Mouse (Mus musculus) kidney, embryonic 14.5 days (tissue): ENCODE data around the gene Dapk2. TPM values are rescaled to one million over a fixed set of nuclear protein-coding genes. Genes with fewer than 3 reads are reported as not detected.

Experiments used
- ATAC-seq: fragments of 200-750 bp; cut with Nextera tagmentation; 2 replicates; pipeline ENCODE4 v1.8.0; 2017; ENCODE audit warnings: moderate number of reproducible peaks, mild to moderate bottlenecking, moderate TSS enrichment, moderate library complexity; ENCODE audit not compliant: low FRiP score, low TSS enrichment
- H3K27ac ChIP-seq: fragments of 300-500 bp; sonication (generic); 2 replicates; pipeline ENCODE4 v1.5.1; 2014; ENCODE audit warnings: low read depth, mild to moderate bottlenecking, low read length, moderate library complexity, mixed read lengths
- H3K27me3 ChIP-seq: fragments of 300-500 bp; sonication (generic); 2 replicates; pipeline ENCODE4 v1.6.1; 2014; ENCODE audit warnings: mild to moderate bottlenecking, low read length; ENCODE audit not compliant: control insufficient read depth, insufficient read depth
- H3K36me3 ChIP-seq: fragments of 300-500 bp; sonication (generic); 2 replicates; pipeline ENCODE4 v1.6.1; 2014; ENCODE audit warnings: low read length, mixed read lengths; ENCODE audit not compliant: control insufficient read depth, insufficient read depth
- H3K4me1 ChIP-seq: fragments of 300-500 bp; sonication (generic); 2 replicates; pipeline ENCODE4 v1.6.1; 2014; ENCODE audit warnings: low read length, mixed read lengths; ENCODE audit not compliant: control insufficient read depth, insufficient read depth
- H3K4me2 ChIP-seq: fragments of 300-500 bp; sonication (generic); replicated peaks from 2 replicates; pipeline ENCODE4 v1.6.1; 2014; ENCODE audit warnings: low read depth, mild to moderate bottlenecking, low read length
- H3K4me3 ChIP-seq: fragments of 300-500 bp; sonication (generic); 2 replicates; pipeline ENCODE4 v1.5.1; 2014; ENCODE audit warnings: mild to moderate bottlenecking, low read length
- H3K9ac ChIP-seq: fragments of 300-500 bp; sonication (generic); 2 replicates; pipeline ENCODE4 v1.6.1; 2014; ENCODE audit warnings: low read depth, mild to moderate bottlenecking, low read length, moderate library complexity
- H3K9me3 ChIP-seq: fragments of 300-500 bp; sonication (generic); 2 replicates; pipeline ENCODE4 v1.6.1; 2016; ENCODE audit warnings: low read length; ENCODE audit not compliant: control insufficient read depth
- WGBS: fragments of 180-500 bp; shearing (Covaris S2); extraction: QIAGEN DNeasy Blood & Tissue Kit; methylation state at CpG from one replicate; pipeline ENCODE4 v1.1.7; 2014; 5-methylcytosine and 5-hydroxymethylcytosine counted together
- polyA plus RNA-seq: library from polyadenylated mRNA; unstranded; fragments of >200 nt; fragmentation: Nextera tagmentation; extraction: Ambion mirVana; gene quantifications from 2 replicates; pipeline ENCODE4 v1.2.1, GENCODE M21; 2014

The Dapk2 gene
- polyA plus RNA-seq, 1 experiment from 2014 or later: 4.2 TPM

- Histone ChIP-seq H3K4me2 (no peak overlapping the region), H3K27ac (no peak overlapping the region), H3K9me3 (no peaks in the 10 kb centered on the region), H3K9ac (no peak overlapping the region), H3K27me3 (no peaks in the 10 kb centered on the region), H3K36me3 (no peaks in the 10 kb centered on the region), H3K4me3 (no peak overlapping the region), H3K4me1 (no peaks in the 10 kb centered on the region)
- no peak for ATAC-seq
- WGBS: 92% methylated on average over 2 of the region's 2 CpGs
Measured at GRCm38 (mm10) chr9:66293319-66293718, 135.3 kb downstream of the Dapk2 start.

- WGBS: 92% methylated on average over 1 of the region's 1 CpGs
- no peak overlapping the region for H3K4me3 ChIP-seq
Measured at GRCm38 (mm10) chr9:66294227-66294626, 136.2 kb downstream of the Dapk2 start.

GRCm38 (mm10) chr9:66294980-66295410, 137.0 kb downstream of the Dapk2 start:
- Histone ChIP-seq H3K27me3 (no peaks in the 10 kb centered on the region), H3K9ac (no peak overlapping the region), H3K4me2 (no peak overlapping the region), H3K27ac (no peak overlapping the region), H3K36me3 (no peaks in the 10 kb centered on the region), H3K4me1 (no peaks in the 10 kb centered on the region), H3K4me3 (no peak overlapping the region), H3K9me3 (no peaks in the 10 kb centered on the region)
- no peak for ATAC-seq
- WGBS: 12% methylated on average over 3 of the region's 3 CpGs

More at GRCm38 (mm10) chr9:66294227-66294626, 136.2 kb downstream of the Dapk2 start:
- no peaks in the 10 kb centered on the region for H3K27me3 ChIP-seq
- no peak for ATAC-seq
- H3K36me3 ChIP-seq: no peaks in the 10 kb centered on the region
- no peak overlapping the region for H3K27ac ChIP-seq
- no peak overlapping the region for H3K9ac ChIP-seq
- no peak overlapping the region for H3K4me2 ChIP-seq
- H3K4me1 ChIP-seq: no peaks in the 10 kb centered on the region
- no peaks in the 10 kb centered on the region for H3K9me3 ChIP-seq

- Histone ChIP-seq H3K9me3 (no peaks in the 10 kb centered on the region), H3K4me1 (no peaks in the 10 kb centered on the region), H3K27ac (no peak overlapping the region), H3K36me3 (no peaks in the 10 kb centered on the region), H3K4me2 (no peak overlapping the region), H3K4me3 (no peak overlapping the region), H3K9ac (no peak overlapping the region), H3K27me3 (no peaks in the 10 kb centered on the region)
- 65% methylated on average over 6 of the region's 6 CpGs for WGBS
- peak; percentile 60 for ATAC-seq
Measured at GRCm38 (mm10) chr9:66295577-66296120, 137.6 kb downstream of the Dapk2 start.

GRCm38 (mm10) chr9:66298783-66299182, 140.8 kb downstream of the Dapk2 start:
- no peak overlapping the region for H3K27ac ChIP-seq
- H3K4me2 ChIP-seq: no peak overlapping the region
- 87% methylated on average over 4 of the region's 4 CpGs for WGBS
- H3K27me3 ChIP-seq: no peaks in the 10 kb centered on the region
- H3K4me3 ChIP-seq: no peak overlapping the region
- ATAC-seq: no peak
- no peaks in the 10 kb centered on the region for H3K4me1 ChIP-seq
- no peaks in the 10 kb centered on the region for H3K36me3 ChIP-seq
- no peak overlapping the region for H3K9ac ChIP-seq
- H3K9me3 ChIP-seq: no peaks in the 10 kb centered on the region

GRCm38 (mm10) chr9:66300448-66301027, 142.5 kb downstream of the Dapk2 start:
- Histone ChIP-seq H3K9ac (no peak overlapping the region), H3K27me3 (no peaks in the 10 kb centered on the region), H3K4me2 (no peak overlapping the region), H3K27ac (no peak overlapping the region), H3K9me3 (no peaks in the 10 kb centered on the region), H3K36me3 (no peaks in the 10 kb centered on the region), H3K4me3 (no peak overlapping the region), H3K4me1 (no peaks in the 10 kb centered on the region; the same call in 1 of the 2 replicates)
- no peak for ATAC-seq
- WGBS: 87% methylated on average over 2 of the region's 2 CpGs

GRCm38 (mm10) chr9:66304320-66305090, 146.5 kb downstream of the Dapk2 start:
- Histone ChIP-seq H3K9ac (no peak overlapping the region), H3K4me2 (no peak overlapping the region), H3K27me3 (no peaks in the 10 kb centered on the region), H3K4me1 (no peaks in the 10 kb centered on the region; the same call in 1 of the 2 replicates), H3K4me3 (no peak overlapping the region), H3K27ac (no peak overlapping the region), H3K9me3 (no peaks in the 10 kb centered on the region), H3K36me3 (no peaks in the 10 kb centered on the region)
- ATAC-seq: no peak
- 89% methylated on average over 3 of the region's 3 CpGs for WGBS

- no peak overlapping the region for H3K27ac ChIP-seq
- 48% methylated on average over 25 of the region's 25 CpGs for WGBS
- H3K27me3 ChIP-seq: no peaks in the 10 kb centered on the region
- H3K4me3 ChIP-seq: peak overlapping the region; percentile 15; the same call in 1 of the 2 replicates
- peak overlapping the region; percentile 31 for H3K4me2 ChIP-seq
- H3K9me3 ChIP-seq: no peaks in the 10 kb centered on the region
- no peaks in the 10 kb centered on the region; the same call in 1 of the 2 replicates for H3K4me1 ChIP-seq
- H3K36me3 ChIP-seq: no peaks in the 10 kb centered on the region
- no peak overlapping the region for H3K9ac ChIP-seq
- ATAC-seq: no peak
Measured at GRCm38 (mm10) chr9:66305121-66306112, 147.4 kb downstream of the Dapk2 start.
